Mouse (Mus musculus): ENCODE data around the gene Asap3.

Asap3 gene

DNA sequence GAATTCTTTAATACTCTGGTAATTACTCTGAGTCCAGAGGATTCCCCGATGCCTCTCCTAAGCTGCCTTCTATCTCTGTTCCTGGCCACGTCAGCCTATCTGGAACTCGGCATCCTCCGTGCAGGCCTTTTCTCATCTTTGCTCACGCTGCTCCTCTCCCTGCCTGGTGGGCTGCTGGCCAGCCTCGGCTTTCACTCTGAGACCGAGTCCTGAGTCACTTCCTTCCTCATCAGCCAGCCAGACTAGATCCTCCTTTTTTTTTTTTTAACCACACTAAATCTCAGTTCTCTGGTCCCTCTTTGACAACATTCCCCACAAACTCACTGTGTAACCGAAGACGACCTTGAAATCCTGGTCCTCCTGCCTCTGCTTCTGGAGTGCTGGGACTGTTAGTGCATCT is 20.8 kb upstream of the Asap3 start:
- DNase-seq: no peak

- DNase-seq: no peak
Observed at GRCm38 (mm10) chr4:136186315-136186714, 19.9 kb upstream of the Asap3 start.

- DNase-seq: no peak
Observed at GRCm38 (mm10) chr4:136186739-136187472, 19.3 kb upstream of the Asap3 start.

DNA sequence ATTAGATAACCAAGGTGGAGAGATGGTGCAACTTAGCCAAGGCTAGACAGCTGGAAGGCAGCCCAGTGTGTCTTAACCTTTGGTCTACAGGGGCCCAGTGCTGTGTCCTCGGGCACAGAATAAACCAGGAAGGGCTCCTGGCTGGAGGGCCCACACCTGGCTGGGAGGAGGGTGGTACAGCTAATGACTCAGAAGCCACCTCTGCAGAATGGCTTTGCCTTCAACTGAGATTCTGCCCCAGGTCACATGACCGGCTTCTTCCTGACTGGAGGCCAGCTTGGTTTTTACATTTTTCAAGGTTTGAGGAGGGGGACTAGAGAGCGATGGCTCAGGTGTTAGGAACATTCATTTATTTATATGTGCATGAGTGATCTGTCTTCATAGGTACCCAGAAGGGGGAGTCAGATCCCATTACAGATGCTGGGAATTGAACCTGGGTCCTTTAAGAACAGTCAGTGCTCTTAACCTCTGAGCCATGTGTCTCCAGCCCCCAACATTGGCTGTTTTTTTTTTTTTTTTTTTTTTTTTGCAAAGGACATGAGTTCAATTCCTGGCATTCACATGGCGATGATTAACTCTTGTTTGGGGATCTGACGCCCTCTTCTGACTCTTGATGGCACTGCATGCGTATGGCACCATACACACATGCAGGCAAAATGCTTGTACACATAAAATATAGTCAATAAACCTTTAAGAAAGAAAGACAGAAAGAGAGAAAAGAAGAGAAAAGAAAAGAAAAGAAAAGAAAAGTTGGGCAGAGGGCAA is 17.0 kb upstream of the Asap3 start:
- no peak for DNase-seq

DNA sequence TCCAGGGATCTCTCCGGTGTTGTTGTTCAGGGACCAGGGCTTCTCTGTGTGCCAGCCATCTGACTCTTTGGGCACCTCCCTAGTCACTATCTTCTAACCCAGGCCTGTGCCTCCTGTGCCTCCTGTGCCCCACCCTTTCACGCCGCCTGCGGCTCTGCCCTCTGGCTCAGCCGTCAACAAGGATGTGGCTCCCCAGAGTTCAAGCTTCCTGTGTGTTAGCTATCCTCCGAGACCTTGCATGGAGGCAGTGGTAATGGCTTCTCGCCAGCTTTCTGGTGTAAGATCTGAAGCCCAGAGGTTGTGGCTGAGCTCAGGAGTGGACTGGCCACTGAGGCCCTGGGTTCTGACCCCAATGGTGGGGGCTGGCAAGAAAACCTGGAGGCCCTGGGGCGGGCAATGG is 16.3 kb upstream of the Asap3 start:
- no peak for DNase-seq

GRCm38 (mm10) chr4:136193571-136193970 is 12.6 kb upstream of the Asap3 start:
- no peak for DNase-seq

- DNase-seq: no peak
Observed at GRCm38 (mm10) chr4:136195029-136195428, 11.1 kb upstream of the Asap3 start.

- no peak for DNase-seq
Observed at GRCm38 (mm10) chr4:136195629-136196028, 10.5 kb upstream of the Asap3 start.

DNA sequence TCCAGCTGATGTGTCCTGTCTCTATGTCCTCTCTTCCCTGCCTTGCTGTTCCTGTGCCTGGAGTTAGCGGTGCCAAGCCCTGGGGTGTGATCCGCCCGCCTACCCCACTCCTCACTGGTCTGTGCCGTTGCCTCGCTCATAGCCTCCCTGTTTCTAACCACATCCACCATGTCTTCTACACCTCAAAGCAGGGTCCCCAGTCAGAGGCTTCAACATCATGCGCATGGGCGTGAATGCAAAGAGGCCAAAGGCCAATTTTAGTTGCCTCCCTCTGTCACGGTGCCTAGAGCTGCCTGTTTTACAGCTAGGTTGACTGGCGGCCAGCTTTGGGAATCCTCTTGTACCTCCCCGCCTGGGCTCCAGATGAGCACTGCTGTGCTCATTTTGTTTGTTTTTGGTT is 10.0 kb upstream of the Asap3 start:
- DNase-seq: no peak

DNA sequence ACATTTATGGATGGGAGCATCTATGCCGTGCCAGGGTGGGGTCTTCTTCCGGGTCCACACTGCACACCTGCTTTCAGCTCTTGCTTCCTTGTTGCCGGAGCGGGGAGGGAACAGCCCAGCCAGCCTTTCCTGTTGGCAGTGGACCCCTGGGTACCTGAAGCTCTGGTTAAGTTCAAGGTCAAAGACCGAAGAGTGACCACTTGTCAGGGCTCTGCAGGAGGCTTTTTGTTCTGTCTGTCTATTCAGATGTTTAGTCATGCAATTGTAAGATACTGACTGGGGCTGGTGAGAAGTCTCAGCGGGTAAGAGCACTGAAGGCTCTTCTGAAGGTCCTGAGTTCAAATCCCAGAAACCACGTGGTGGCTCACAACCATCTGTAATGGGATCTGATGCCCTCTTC is 7.3 kb upstream of the Asap3 start:
- DNase-seq: no peak

GRCm38 (mm10) chr4:136199562-136200292 is 6.4 kb upstream of the Asap3 start:
- DNase-seq: peak; percentile 16

GRCm38 (mm10) chr4:136202509-136202908 is 3.7 kb upstream of the Asap3 start:
- DNase-seq: no peak

DNA sequence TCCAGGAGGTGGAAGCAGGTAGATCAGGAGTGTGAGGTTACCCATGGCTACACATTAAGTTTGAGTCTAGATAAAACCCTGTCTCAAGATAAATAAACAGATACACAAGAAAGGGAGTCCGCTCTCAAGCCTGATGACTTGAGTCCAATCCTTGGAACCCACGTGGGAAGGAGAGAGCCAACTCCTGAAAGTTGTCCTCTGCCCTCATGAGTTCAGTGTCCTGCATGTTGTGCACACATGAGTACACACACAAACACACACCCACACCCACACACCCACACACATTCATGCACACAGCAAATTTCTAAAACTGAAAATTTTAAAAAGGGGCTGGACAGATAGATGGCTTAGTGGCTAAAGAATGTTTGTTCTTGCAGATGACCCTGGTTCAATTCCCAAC is 1.4 kb upstream of the Asap3 start:
- no peak for DNase-seq

DNA sequence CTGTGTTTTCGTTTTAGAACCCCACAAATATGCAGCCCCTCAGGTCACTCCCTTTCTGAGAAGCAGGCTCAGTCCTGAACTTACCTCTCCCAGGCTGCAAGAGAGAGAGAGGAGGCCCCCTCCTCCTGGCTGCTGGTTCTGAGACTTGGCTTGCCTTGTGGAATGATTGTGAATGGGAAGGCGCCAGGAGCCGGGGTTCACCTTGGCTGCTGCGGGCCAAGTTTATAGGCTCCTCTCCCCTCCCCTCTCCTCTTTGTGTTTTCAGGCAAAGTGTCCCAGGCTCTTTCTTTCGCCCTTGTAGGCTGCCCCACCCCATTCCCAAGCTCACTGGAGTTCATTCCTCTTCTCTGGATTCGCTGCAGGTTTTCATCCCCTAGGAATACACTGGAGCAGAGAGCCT is 778 bp downstream of the Asap3 start:
- no peak for DNase-seq

- DNase-seq: no peak
Observed at GRCm38 (mm10) chr4:136210931-136211330, 4.8 kb downstream of the Asap3 start.

GRCm38 (mm10) chr4:136213629-136214028 is 7.5 kb downstream of the Asap3 start:
- no peak for DNase-seq

GRCm38 (mm10) chr4:136214828-136215227 is 8.7 kb downstream of the Asap3 start:
- no peak for DNase-seq

GRCm38 (mm10) chr4:136215576-136215975 is 9.4 kb downstream of the Asap3 start:
- no peak for DNase-seq

- DNase-seq: no peak
Observed at GRCm38 (mm10) chr4:136217063-136217462, 10.9 kb downstream of the Asap3 start.

DNA sequence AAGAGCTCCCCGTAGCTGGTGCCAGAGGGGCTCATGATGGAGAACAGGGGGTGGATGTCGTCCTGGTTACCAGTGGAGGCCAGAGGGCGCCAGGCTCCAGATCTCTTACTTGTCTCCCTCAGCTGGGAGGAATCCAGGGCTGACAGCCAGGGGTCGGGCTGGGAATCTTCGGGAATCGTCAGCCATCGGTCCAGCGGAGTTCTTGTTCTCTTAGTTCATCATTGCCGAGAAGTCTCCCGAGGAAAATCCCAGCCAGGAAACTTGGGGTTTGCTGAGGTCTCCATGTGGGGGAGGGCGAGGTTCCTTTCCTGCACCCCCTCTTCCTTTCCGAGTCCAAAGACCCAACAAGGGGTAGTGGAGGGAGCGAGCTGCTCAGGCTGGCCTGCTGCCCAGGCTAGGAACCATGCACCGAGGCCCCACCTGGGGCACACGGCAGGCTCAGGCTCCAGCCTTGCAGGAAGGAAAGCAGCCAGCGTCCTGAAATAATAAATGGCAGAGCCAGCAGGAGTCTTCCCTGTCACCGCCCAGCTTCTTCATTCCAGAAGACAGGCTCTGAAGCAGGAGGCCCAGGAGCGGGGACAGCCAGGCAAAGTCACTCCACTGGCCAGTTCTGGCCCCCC is 12.5 kb downstream of the Asap3 start:
- peak; percentile 35 for DNase-seq

GRCm38 (mm10) chr4:136220133-136220775 is 14.1 kb downstream of the Asap3 start:
- no peak for DNase-seq

DNA sequence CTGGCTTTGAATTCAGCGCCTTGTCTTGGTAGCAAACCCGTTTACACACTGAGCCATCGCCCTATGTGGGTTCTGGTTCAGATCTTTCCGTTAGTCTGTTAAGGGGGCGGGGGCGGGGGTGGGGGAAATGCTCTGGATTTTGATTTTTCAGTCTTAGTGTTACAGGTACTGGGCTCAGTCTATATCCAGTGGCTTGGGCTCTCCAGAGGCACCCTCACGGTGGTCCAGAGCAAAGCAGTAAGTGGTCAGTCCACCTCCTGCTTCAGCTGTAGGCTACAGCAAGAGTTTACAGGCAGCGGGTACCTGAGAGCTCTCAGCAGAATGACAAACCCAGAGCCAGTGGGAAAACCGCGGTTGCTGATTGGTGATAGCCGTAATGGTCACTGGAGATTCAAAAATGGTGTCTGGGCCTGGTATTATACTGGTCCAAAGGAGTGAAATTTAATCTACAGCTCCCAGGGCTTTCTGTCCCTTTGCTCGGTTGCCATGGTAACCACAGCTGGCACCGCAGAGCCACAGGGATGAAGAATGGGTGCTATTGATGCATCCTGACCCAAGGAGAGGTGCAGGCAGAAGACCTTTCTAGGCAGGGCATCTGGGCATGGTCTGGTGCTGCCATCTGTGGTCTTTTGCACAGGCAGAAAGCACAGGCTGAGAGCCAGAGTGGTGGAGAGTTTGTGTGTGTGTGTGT is 17.5 kb downstream of the Asap3 start:
- no peak for DNase-seq

Data from cerebellum, adult 9-11 months (tissue).